ENCODE assay signal across 7 mouse cellular contexts in genomic region chr13:23396913-23397312, GRCm38 (mm10). TPM values are rescaled to one million over a fixed set of nuclear protein-coding genes. Genes with fewer than 3 reads are reported as not detected.
DNase-seq lines count a peak whose midpoint lies in the region; ATAC-seq and TF ChIP-seq lines count a peak whose summit lies in the region.
"Not testable (repeated sequence)": the region's sequence is repeated elsewhere in the genome, so short reads cannot be mapped to it uniquely, and the experiment has no call there.

No protein-coding gene starts in this region.

- not testable (repeated sequence) for TF ChIP-seq CTCF in MEL (IDR thresholded peaks at IDR 0.05 in 2 of 3, conservative IDR thresholded peaks at IDR 0.05 in 1 of 3; ENCODE audit: control insufficient read depth in 1 of 3, insufficient read depth in 1 of 3, low read depth in 2 of 3, low read length in 3 of 3, poor library complexity in 1 of 3, severe bottlenecking in 1 of 3)

- ATAC-seq in forebrain, embryonic 15.5 days (replicated peaks); hindbrain, embryonic 11.5 days (ENCODE audit: low FRiP score); liver, embryonic 16.5 days (ENCODE audit: low read depth); neural tube, embryonic 13.5 days (ENCODE audit: low read depth): not testable (repeated sequence)

- H3K9ac ChIP-seq in MEL (ENCODE audit: control insufficient read depth, low read depth, low read length, poor library complexity, severe bottlenecking): peak overlapping the region; percentile 61; the same call in 1 of the 2 replicates
- H3K9ac ChIP-seq in forebrain, embryonic 15.5 days (replicated peaks); hindbrain, embryonic 11.5 days (ENCODE audit: low read depth, low read length); liver, embryonic 16.5 days (ENCODE audit: low read depth, low read length); neural tube, embryonic 13.5 days: not testable (repeated sequence)

- peak overlapping the region; percentile 65 to 84 for H3K4me3 ChIP-seq in MEL (ENCODE audit: control insufficient read depth in 1 of 2, insufficient read depth in 1 of 2, low read depth in 2 of 2, low read length in 2 of 2)
- not testable (repeated sequence) for H3K4me3 ChIP-seq in forebrain, embryonic 15.5 days; hindbrain, embryonic 11.5 days (ENCODE audit: low read depth, low read length); neural tube, embryonic 13.5 days
- peak overlapping the region; percentile 55 for H3K4me3 ChIP-seq in liver, embryonic 16.5 days (ENCODE audit: low read depth, low read length)

- H3K79me2 ChIP-seq in MEL (ENCODE audit: control insufficient read depth, insufficient read depth, low read length, poor library complexity): not testable (repeated sequence)

- not testable (repeated sequence) for TF ChIP-seq EP300 in MEL (IDR thresholded peaks at IDR 0.05; ENCODE audit: low read depth in 1 of 2, low read length in 2 of 2)

- H3K36me3 ChIP-seq in MEL (ENCODE audit: control insufficient read depth in 1 of 2, insufficient read depth in 2 of 2, low read length in 2 of 2); forebrain, embryonic 15.5 days; hindbrain, embryonic 11.5 days (ENCODE audit: control insufficient read depth, insufficient read depth, low read length); liver, embryonic 16.5 days (ENCODE audit: control insufficient read depth, insufficient read depth); neural tube, embryonic 13.5 days: not testable (repeated sequence)

- TF ChIP-seq POLR2A in MEL (IDR thresholded peaks at IDR 0.05; ENCODE audit: control insufficient read depth in 1 of 2, insufficient read depth in 1 of 2, low read depth in 1 of 2, low read length in 2 of 2, poor library complexity in 1 of 2): not testable (repeated sequence)

- peak; percentile 81 for DNase-seq in MEL (ENCODE audit: low read depth, low spot score)
- DNase-seq in embryo, embryonic 11 days: peak; percentile 57
- peak; percentile 52 for DNase-seq in hindbrain, embryonic 11.5 days (ENCODE audit: low spot score)
- DNase-seq in layer of hippocampus, postnatal 36 days: peak; percentile 11 to 27

- H3K27me3 ChIP-seq in MEL (ENCODE audit: control insufficient read depth in 1 of 2, insufficient read depth in 2 of 2, low read length in 2 of 2): not testable (repeated sequence)
- H3K27me3 ChIP-seq in forebrain, embryonic 15.5 days: peaks cover 40% of the 10 kb centered on the region
- peaks cover 22% of the 10 kb centered on the region for H3K27me3 ChIP-seq in hindbrain, embryonic 11.5 days (ENCODE audit: control insufficient read depth, insufficient read depth, low read length)
- peaks cover 31% of the 10 kb centered on the region for H3K27me3 ChIP-seq in liver, embryonic 16.5 days (ENCODE audit: control insufficient read depth, insufficient read depth, low read depth, low read length)
- peaks cover 69% of the 10 kb centered on the region for H3K27me3 ChIP-seq in neural tube, embryonic 13.5 days

- not testable (repeated sequence) for H3K27ac ChIP-seq in MEL (ENCODE audit: control insufficient read depth, low read depth, low read length); forebrain, embryonic 15.5 days (replicated peaks); hindbrain, embryonic 11.5 days (ENCODE audit: low read depth, low read length); liver, embryonic 16.5 days (ENCODE audit: low read length); neural tube, embryonic 13.5 days (replicated peaks)

- peak overlapping the region; percentile 84; the same call in 1 of the 2 replicates for H3K4me2 ChIP-seq in forebrain, embryonic 15.5 days (replicated peaks)
- H3K4me2 ChIP-seq in hindbrain, embryonic 11.5 days (replicated peaks; ENCODE audit: low read depth, low read length): peak overlapping the region; percentile 73; the same call in 1 of the 2 replicates
- H3K4me2 ChIP-seq in liver, embryonic 16.5 days (ENCODE audit: low read depth, low read length): peak overlapping the region; percentile 71
- peak overlapping the region; percentile 64; the same call in 1 of the 2 replicates for H3K4me2 ChIP-seq in neural tube, embryonic 13.5 days

- H3K9me3 ChIP-seq in MEL (replicated peaks; ENCODE audit: insufficient read depth, low read length); forebrain, embryonic 15.5 days; hindbrain, embryonic 11.5 days (ENCODE audit: control insufficient read depth, low read length); liver, embryonic 16.5 days (replicated peaks; ENCODE audit: control insufficient read depth, low read length); neural tube, embryonic 13.5 days: not testable (repeated sequence)

- H3K4me1 ChIP-seq in MEL (ENCODE audit: control insufficient read depth in 1 of 2, insufficient read depth in 2 of 2, low read length in 2 of 2); hindbrain, embryonic 11.5 days (replicated peaks; ENCODE audit: control insufficient read depth, insufficient read depth, low read length); liver, embryonic 16.5 days (ENCODE audit: control insufficient read depth, low read depth, low read length): not testable (repeated sequence)
- H3K4me1 ChIP-seq in forebrain, embryonic 15.5 days: peaks cover 16% of the 10 kb centered on the region
- H3K4me1 ChIP-seq in neural tube, embryonic 13.5 days (replicated peaks): peaks cover 17% of the 10 kb centered on the region

- not testable (repeated sequence) for TF ChIP-seq RAD21 in MEL (IDR thresholded peaks at IDR 0.05; ENCODE audit: low read depth, low read length)

- 9% methylated on average over 14 of the region's 14 CpGs for WGBS in forebrain, embryonic 15.5 days
- 9% methylated on average over 14 of the region's 14 CpGs for WGBS in hindbrain, embryonic 11.5 days
- 6% methylated on average over 14 of the region's 14 CpGs for WGBS in liver, embryonic 16.5 days (ENCODE audit: insufficient replicate concordance)
- WGBS in neural tube, embryonic 13.5 days: 9% methylated on average over 14 of the region's 14 CpGs

TF ChIP-seq in MEL, 35 proteins besides CTCF, POLR2A, EP300 and RAD21:
- TF ChIP-seq ELF1 (IDR thresholded peaks at IDR 0.05; ENCODE audit: low read depth, low read length) (peak; percentile 52; the same call in 1 of the 2 replicates), MYC (IDR thresholded peaks at IDR 0.05; ENCODE audit: low read depth, low read length) (0 out of 2 replicates have a peak, but pooled peaks have one; percentile 19), MAFK (IDR thresholded peaks at IDR 0.05; ENCODE audit: borderline replicate concordance, low read depth, low read length) (peak; percentile 80; the same call in 1 of the 2 replicates), TBP (IDR thresholded peaks at IDR 0.05; ENCODE audit: low read depth, low read length) (peak; percentile 99)

RNA-seq across cellular contexts. Expression of gene Abt1, which starts 26.8 kb away (rescaled TPM):
- 12.5 and 16.2 TPM in 2 replicates for total RNA-seq in MEL (2012; rRNA removed)
- polyA plus RNA-seq in MEL (2012; ENCODE audit: insufficient read depth in 1 of 2, insufficient read length in 2 of 2, low read depth in 1 of 2, low replicate concordance in 2 of 2, missing spikeins in 1 of 2): 10 to 100 TPM in 1 of 2 experiments, not detected in 1; 14.2 TPM
- 13.0 and 13.2 TPM in 2 replicates for polyA plus RNA-seq in forebrain, embryonic 15.5 days (2015; fragmentation: Nextera tagmentation; extraction: Ambion mirVana)
- 12.1 and 13.4 TPM in 2 replicates for polyA plus RNA-seq in hindbrain, embryonic 11.5 days (2014; fragmentation: Nextera tagmentation; extraction: Ambion mirVana)
- 1 to 10 TPM; 7.9 to 8.7 TPM for total RNA-seq in layer of hippocampus, postnatal 36 days (2021)
- 4.5 TPM in 2 replicates for polyA plus RNA-seq in liver, embryonic 16.5 days (2015; fragmentation: Nextera tagmentation; extraction: Ambion mirVana)
- 9.5 and 10.3 TPM in 2 replicates for polyA plus RNA-seq in neural tube, embryonic 13.5 days (2015; fragmentation: Nextera tagmentation; extraction: Ambion mirVana)

RNA-seq across cellular contexts. Expression of gene Zfp322a, which starts 27.9 kb away (rescaled TPM):
- total RNA-seq in MEL (2012; rRNA removed): 7.0 and 8.4 TPM in 2 replicates
- 1 to 10 TPM in 1 of 2 experiments, not detected in 1; 5.7 TPM for polyA plus RNA-seq in MEL (2012; ENCODE audit: insufficient read depth in 1 of 2, insufficient read length in 2 of 2, low read depth in 1 of 2, low replicate concordance in 2 of 2, missing spikeins in 1 of 2)
- polyA plus RNA-seq in forebrain, embryonic 15.5 days (2015; fragmentation: Nextera tagmentation; extraction: Ambion mirVana): 58.3 and 60.9 TPM in 2 replicates
- 65.0 and 65.6 TPM in 2 replicates for polyA plus RNA-seq in hindbrain, embryonic 11.5 days (2014; fragmentation: Nextera tagmentation; extraction: Ambion mirVana)
- total RNA-seq in layer of hippocampus, postnatal 36 days (2021): 10 to 100 TPM; 37.7 to 38.8 TPM
- 12.0 and 13.1 TPM in 2 replicates for polyA plus RNA-seq in liver, embryonic 16.5 days (2015; fragmentation: Nextera tagmentation; extraction: Ambion mirVana)
- polyA plus RNA-seq in neural tube, embryonic 13.5 days (2015; fragmentation: Nextera tagmentation; extraction: Ambion mirVana): 51.6 and 60.7 TPM in 2 replicates

Comparison
In these comparisons a context has a peak if more than half of its experiments do, and no peak if none do; other contexts are left out.
1. DNase-seq: peak in every context shown above with its lines; median percentile 81 in MEL; 57 in embryo, embryonic 11 days; 52 in hindbrain, embryonic 11.5 days; 19 in layer of hippocampus, postnatal 36 days.